Mouse (Mus musculus) layer of hippocampus, postnatal 10 days (tissue): ENCODE data around the gene Fscn1. TPM values are rescaled to one million over a fixed set of nuclear protein-coding genes. Genes with fewer than 3 reads are reported as not detected.

ENCODE experiments used
- DNase-seq, 2 experiments: peaks; one replicate each; pipeline ENCODE4 v3.0.0; 2021; ENCODE audit warnings: low spot score in 2 of 2
- total RNA-seq, 2 experiments: library from RNA; stranded (reverse); gene quantifications; 2 replicates each; pipeline ENCODE4 v1.2.3; 2021

Fscn1 gene
- total RNA-seq, 2 experiments from 2014 or later = 420 to 424 TPM

GRCm38 (mm10) chr5:142968411-142968810, 8.3 kb downstream of the Fscn1 start:
- no peak for DNase-seq

GRCm38 (mm10) chr5:142973971-142974370, 13.8 kb downstream of the Fscn1 start:
- DNase-seq = no peak

- peak; percentile 72 to 78 for DNase-seq
Observed at GRCm38 (mm10) chr5:142974598-142975121, 14.5 kb downstream of the Fscn1 start.

GRCm38 (mm10) chr5:142976516-142976915, 16.4 kb downstream of the Fscn1 start:
- no peak for DNase-seq

GRCm38 (mm10) chr5:142982046-142982801, 22.1 kb downstream of the Fscn1 start:
- no peak for DNase-seq

GRCm38 (mm10) chr5:142983174-142983573, 23.0 kb downstream of the Fscn1 start:
- no peak for DNase-seq

GRCm38 (mm10) chr5:142984271-142984670, 24.1 kb downstream of the Fscn1 start:
- DNase-seq = no peak

GRCm38 (mm10) chr5:142988520-142988919, 28.4 kb downstream of the Fscn1 start:
- DNase-seq = peak; percentile 69 to 74

- no peak for DNase-seq
Observed at GRCm38 (mm10) chr5:142989167-142989566, 29.0 kb downstream of the Fscn1 start.

- no peak for DNase-seq
Observed at GRCm38 (mm10) chr5:142994746-142995145, 34.6 kb downstream of the Fscn1 start.

GRCm38 (mm10) chr5:142997526-142997925, 37.4 kb downstream of the Fscn1 start:
- DNase-seq = no peak

GRCm38 (mm10) chr5:142998171-142998570, 38.0 kb downstream of the Fscn1 start:
- no peak for DNase-seq

- DNase-seq = no peak
Observed at GRCm38 (mm10) chr5:143000091-143000490, 39.9 kb downstream of the Fscn1 start.

- DNase-seq = peak; percentile 43 to 57
Observed at GRCm38 (mm10) chr5:143000654-143001500, 40.7 kb downstream of the Fscn1 start.

- DNase-seq = no peak
Observed at GRCm38 (mm10) chr5:143009383-143009782, 49.2 kb downstream of the Fscn1 start.

GRCm38 (mm10) chr5:143017401-143017800, 57.3 kb downstream of the Fscn1 start:
- no peak for DNase-seq

Other genes starting within 250 kb of the Fscn1 start
- gene Tnrc18, start 142.7 kb upstream of the Fscn1 start, total RNA-seq = 100 to 1,000 TPM; 197 to 220 TPM
- gene Fbxl18, start 64.9 kb upstream of the Fscn1 start, total RNA-seq = 10 to 100 TPM; 38.5 to 40.1 TPM
- 1,000 to 10,000 TPM; 4,137 to 4,167 TPM for gene Actb, start 53.6 kb upstream of the Fscn1 start, total RNA-seq
- gene Rnf216, start 152.7 kb downstream of the Fscn1 start, total RNA-seq = 10 to 100 TPM; 42.4 to 44.5 TPM
- gene Olfr718-ps1, start 187.2 kb downstream of the Fscn1 start, total RNA-seq = under 1 TPM; 0.25 to 0.32 TPM
- gene Rbak, start 220.4 kb downstream of the Fscn1 start, total RNA-seq = 10 to 100 TPM; 16.8 to 17.5 TPM
- not detected for gene Spdye4b, start 220.7 kb downstream of the Fscn1 start, total RNA-seq